Mouse (Mus musculus) cerebellum, adult 2 months (tissue): ENCODE data around the gene Dkk3. TPM values are rescaled to one million over a fixed set of nuclear protein-coding genes. Genes with fewer than 3 reads are reported as not detected.

ENCODE experiments used
- DNase-seq, 2 experiments: peaks; one replicate each; pipeline ENCODE4 v3.0.0; 2021
- H3K27ac ChIP-seq: fragments of 200-500 bp; 2 replicates; pipeline ENCODE4 v1.5.1; 2012; ENCODE audit warnings: low read length, control low read depth, inconsistent platforms; ENCODE audit not compliant: insufficient read depth
- H3K27me3 ChIP-seq: fragments of 200-500 bp; 2 replicates; pipeline ENCODE4 v1.6.1; 2012; ENCODE audit warnings: inconsistent platforms, mild to moderate bottlenecking, low read length, moderate library complexity; ENCODE audit not compliant: control insufficient read depth, insufficient read depth
- H3K4me1 ChIP-seq: fragments of 200-500 bp; 2 replicates; pipeline ENCODE4 v1.6.1; 2011; ENCODE audit warnings: low read length; ENCODE audit not compliant: control insufficient read depth, insufficient read depth
- H3K4me3 ChIP-seq: fragments of 200-500 bp; replicated peaks from 2 replicates; pipeline ENCODE3; 2011; ENCODE audit warnings: mild to moderate bottlenecking, low read depth, low read length, control low read depth; ENCODE audit not compliant: insufficient read depth
- CTCF ChIP-seq: fragments of 200-500 bp; IDR thresholded peaks from 2 replicates; pipeline ENCODE4 v1.5.1; 2011; ENCODE audit warnings: low read depth, mild to moderate bottlenecking, control low read depth, low read length, moderate library complexity, borderline replicate concordance; ENCODE audit not compliant: insufficient read depth
- POLR2A ChIP-seq: fragments of 200-500 bp; IDR thresholded peaks from 2 replicates; pipeline ENCODE4 v1.6.1; 2011; ENCODE audit warnings: low read length, control low read depth, borderline replicate concordance; ENCODE audit not compliant: insufficient read depth
- WGBS: fragments of 180-500 bp; shearing (Covaris S2); methylation state at CpG from one replicate; pipeline ENCODE4 v1.1.7; 2018; 5-methylcytosine and 5-hydroxymethylcytosine counted together
- polyA plus RNA-seq: library from polyadenylated mRNA; depleted of rRNA; stranded (reverse); fragments of >200 nt; gene quantifications from 2 replicates; pipeline ENCODE4 v1.2.3, GENCODE M21; 2012

Dkk3 gene
- polyA plus RNA-seq, 1 experiment: 20.4 TPM

GRCm38 (mm10) chr7:112144646-112145179 lies 14.1 kb downstream of the Dkk3 start:
- H3K27ac ChIP-seq: no peak overlapping the region
- no peak for DNase-seq
- WGBS: 80% methylated on average over 11 of the region's 11 CpGs
- no peaks in the 10 kb centered on the region for H3K27me3 ChIP-seq
- H3K4me3 ChIP-seq: no peak overlapping the region
- no peaks in the 10 kb centered on the region for H3K4me1 ChIP-seq
- TF ChIP-seq CTCF (no peak), POLR2A (no peak)

GRCm38 (mm10) chr7:112143978-112144377 lies 14.9 kb downstream of the Dkk3 start:
- TF ChIP-seq CTCF (no peak), POLR2A (no peak)
- DNase-seq: no peak
- Histone ChIP-seq H3K27ac (no peak overlapping the region), H3K4me1 (no peaks in the 10 kb centered on the region), H3K27me3 (no peaks in the 10 kb centered on the region), H3K4me3 (no peak overlapping the region)
- WGBS: 72% methylated on average over 4 of the region's 4 CpGs

- 71% methylated on average over 7 of the region's 7 CpGs for whole genome bisulfite sequencing
- no peak for DNase-seq
- H3K27ac ChIP-seq: no peak overlapping the region
- H3K27me3 ChIP-seq: no peaks in the 10 kb centered on the region
- H3K4me1 ChIP-seq: no peaks in the 10 kb centered on the region
- no peak for TF ChIP-seq CTCF
- no peak for TF ChIP-seq POLR2A
- H3K4me3 ChIP-seq: no peak overlapping the region
Observed at GRCm38 (mm10) chr7:112143090-112143500, 15.8 kb downstream of the Dkk3 start.

- no peaks in the 10 kb centered on the region for H3K27me3 ChIP-seq
- no peak overlapping the region for H3K27ac ChIP-seq
- no peaks in the 10 kb centered on the region for H3K4me1 ChIP-seq
- 57% methylated on average over 3 of the region's 3 CpGs for WGBS
- DNase-seq: no peak
- TF ChIP-seq POLR2A: no peak
- no peak for TF ChIP-seq CTCF
- H3K4me3 ChIP-seq: no peak overlapping the region
Observed at GRCm38 (mm10) chr7:112142616-112143015, 16.2 kb downstream of the Dkk3 start.

- no peak for DNase-seq
- WGBS: 98% methylated on average over 2 of the region's 2 CpGs
- Histone ChIP-seq H3K27ac (no peak overlapping the region), H3K4me3 (no peak overlapping the region), H3K4me1 (no peaks in the 10 kb centered on the region), H3K27me3 (no peaks in the 10 kb centered on the region)
- TF ChIP-seq CTCF (no peak), POLR2A (no peak)
Observed at GRCm38 (mm10) chr7:112140725-112141124, 18.1 kb downstream of the Dkk3 start.

- 83% methylated on average over 11 of the region's 11 CpGs for WGBS
- H3K4me1 ChIP-seq: no peaks in the 10 kb centered on the region
Observed at GRCm38 (mm10) chr7:112138509-112139405, 20.1 kb downstream of the Dkk3 start.

GRCm38 (mm10) chr7:112138168-112138508 lies 20.7 kb downstream of the Dkk3 start:
- no peak for TF ChIP-seq CTCF
- no peak for TF ChIP-seq POLR2A
- H3K27ac ChIP-seq: no peak overlapping the region
- WGBS: 91% methylated on average over 7 of the region's 7 CpGs
- no peak for DNase-seq
- H3K4me3 ChIP-seq: no peak overlapping the region
- no peaks in the 10 kb centered on the region for H3K27me3 ChIP-seq
- H3K4me1 ChIP-seq: no peaks in the 10 kb centered on the region

More at GRCm38 (mm10) chr7:112138509-112139405, 20.1 kb downstream of the Dkk3 start:
- no peak for DNase-seq
- H3K27ac ChIP-seq: no peak overlapping the region
- H3K4me3 ChIP-seq: no peak overlapping the region
- no peak for TF ChIP-seq CTCF
- TF ChIP-seq POLR2A: no peak
- H3K27me3 ChIP-seq: no peaks in the 10 kb centered on the region

GRCm38 (mm10) chr7:112136537-112136936 lies 22.3 kb downstream of the Dkk3 start:
- no peak overlapping the region for H3K4me3 ChIP-seq
- no peak for TF ChIP-seq POLR2A
- TF ChIP-seq CTCF: no peak
- no peaks in the 10 kb centered on the region for H3K27me3 ChIP-seq
- 86% methylated on average over 5 of the region's 5 CpGs for WGBS
- no peak for DNase-seq
- no peaks in the 10 kb centered on the region for H3K4me1 ChIP-seq
- no peak overlapping the region for H3K27ac ChIP-seq
